Mouse (Mus musculus) erythroblast, embryonic 14.5 days (primary cell): ENCODE data around the gene Gk.

ENCODE experiments used
- GATA1 ChIP-seq: IDR thresholded peaks from 2 replicates; pipeline ENCODE4 v1.6.1; 2012; ENCODE audit warnings: low read length, inconsistent platforms, mixed read lengths
- TAL1 ChIP-seq: IDR thresholded peaks from 3 replicates; pipeline ENCODE4 v1.6.1; 2012; ENCODE audit warnings: low read length, inconsistent platforms, mixed read lengths

GRCm38 (mm10) chrX:85743837-85744236, 32.8 kb downstream of the Gk start:
- TF ChIP-seq GATA1: no peak
- no peak for TF ChIP-seq TAL1
